Mouse (Mus musculus) ES-Bruce4 (cell line): ENCODE measurements around the gene Ndufa3. TPM values are rescaled to one million over a fixed set of nuclear protein-coding genes. Genes with fewer than 3 reads are reported as not detected.

Experiments used
- H3K27ac ChIP-seq: 2 replicates; pipeline ENCODE4 v1.5.1; 2012; ENCODE audit warnings: low read length, inconsistent platforms; ENCODE audit not compliant: insufficient read depth
- H3K27me3 ChIP-seq: 2 replicates; pipeline ENCODE4 v1.6.1; 2012; ENCODE audit warnings: mild to moderate bottlenecking, low read length, inconsistent platforms; ENCODE audit not compliant: control insufficient read depth, poor library complexity, insufficient read depth, severe bottlenecking
- H3K36me3 ChIP-seq: 2 replicates; pipeline ENCODE4 v1.6.1; 2012; ENCODE audit warnings: inconsistent platforms, mild to moderate bottlenecking, low read length, moderate library complexity; ENCODE audit not compliant: control insufficient read depth, poor library complexity, insufficient read depth, severe bottlenecking
- H3K4me1 ChIP-seq: one replicate; pipeline ENCODE4 v1.8.1; 2011; ENCODE audit warnings: low read length; ENCODE audit not compliant: control insufficient read depth, insufficient read depth
- H3K4me3 ChIP-seq: 2 replicates; pipeline ENCODE4 v1.5.1; 2011; ENCODE audit warnings: low read depth, mild to moderate bottlenecking, low read length
- H3K9ac ChIP-seq: 2 replicates; pipeline ENCODE4 v1.6.1; 2012; ENCODE audit warnings: low read depth, mild to moderate bottlenecking, inconsistent platforms; ENCODE audit not compliant: poor library complexity, severe bottlenecking
- H3K9me3 ChIP-seq: replicated peaks from 2 replicates; pipeline ENCODE4 v1.6.1; 2012; ENCODE audit warnings: mild to moderate bottlenecking, low read length, inconsistent platforms; ENCODE audit not compliant: control insufficient read depth, poor library complexity, insufficient read depth, severe bottlenecking
- CTCF ChIP-seq: IDR thresholded peaks from one replicate; pipeline ENCODE4 v1.8.1; 2011; ENCODE audit warnings: low read depth, low read length
- EP300 ChIP-seq: IDR thresholded peaks from 2 replicates; pipeline ENCODE4 v1.6.1; 2011; ENCODE audit warnings: low read depth, low read length; ENCODE audit not compliant: insufficient read depth
- POLR2A ChIP-seq: IDR thresholded peaks from one replicate; pipeline ENCODE4 v1.8.1; 2011; ENCODE audit warnings: low read length; ENCODE audit not compliant: insufficient read depth
- polyA plus RNA-seq: library from polyadenylated mRNA; stranded (reverse); fragments of >200 nt; gene quantifications from 2 replicates; pipeline ENCODE4 v1.2.4, GENCODE M21; 2011; ENCODE audit warnings: low read depth; ENCODE audit not compliant: missing spikeins, insufficient read depth, insufficient read length

Ndufa3 gene
- polyA plus RNA-seq, 1 experiment = 266 TPM

DNA sequence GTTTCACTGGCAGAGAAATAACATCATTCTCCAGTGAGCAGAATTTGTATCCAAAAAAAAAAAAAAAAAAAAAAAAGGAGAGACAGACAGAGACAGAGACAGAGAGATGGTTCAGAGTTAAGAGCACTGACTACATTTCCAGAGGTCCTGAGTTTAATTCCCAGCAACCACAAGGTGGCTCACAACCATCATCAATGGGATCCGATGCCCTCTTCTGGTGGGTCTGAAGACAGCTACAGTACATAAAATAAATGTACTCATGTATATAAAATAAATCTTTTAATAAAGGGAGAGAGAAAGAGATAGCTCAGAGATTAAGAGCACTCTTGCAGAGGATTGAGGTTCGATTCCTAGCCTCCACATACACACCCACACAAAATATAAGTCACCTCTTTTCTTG, 39.0 kb upstream of the Ndufa3 start:
- 0 out of 2 replicates have a peak, but pooled peaks cover 3% of the 10 kb centered on the region for H3K9me3 ChIP-seq
- H3K4me3 ChIP-seq = peak overlapping the region; percentile 66
- H3K4me1 ChIP-seq = peaks cover 2% of the 10 kb centered on the region
- TF ChIP-seq POLR2A (no peak), CTCF (peak; percentile 19)
- H3K36me3 ChIP-seq = 0 out of 2 replicates have a peak, but pooled peaks cover 2% of the 10 kb centered on the region
- H3K27me3 ChIP-seq = no peaks in the 10 kb centered on the region
- H3K27ac ChIP-seq = peak overlapping the region; percentile 30
- peak overlapping the region; percentile 66; the same call in 1 of the 2 replicates for H3K9ac ChIP-seq

DNA sequence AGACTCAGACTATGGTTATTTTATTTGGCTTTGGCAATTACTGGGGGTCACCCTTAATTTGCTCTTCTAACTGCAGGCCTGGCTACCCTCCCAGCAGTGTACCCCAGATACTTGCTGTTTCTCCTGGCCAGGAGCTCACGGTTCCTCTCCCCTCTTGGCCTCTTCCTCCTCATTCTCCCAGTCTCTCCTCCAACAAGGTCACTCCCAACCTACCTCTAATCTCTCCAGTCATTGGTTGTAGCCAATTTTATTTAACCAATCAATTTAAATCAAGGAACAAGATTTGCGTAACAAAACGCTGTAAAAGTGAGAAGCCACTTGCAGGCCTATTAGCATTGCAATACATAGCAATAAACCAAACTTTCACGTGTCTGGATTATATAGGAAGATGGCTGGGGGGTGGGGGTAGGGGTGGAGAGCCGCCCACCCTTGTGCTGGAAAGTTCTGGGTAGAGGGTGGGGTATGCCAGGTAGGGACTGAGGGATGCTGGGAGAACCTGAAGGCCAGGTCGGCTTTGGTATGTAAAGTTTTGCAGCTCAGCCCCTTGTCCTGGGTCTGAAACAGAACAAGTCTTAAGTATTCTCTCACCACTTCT, 38.1 kb upstream of the Ndufa3 start:
- TF ChIP-seq POLR2A (peak; percentile 66), CTCF (no peak), EP300 (peak; percentile 71; the same call in 1 of the 2 replicates)
- Histone ChIP-seq H3K36me3 (0 out of 2 replicates have a peak, but pooled peaks cover 2% of the 10 kb centered on the region), H3K27me3 (no peaks in the 10 kb centered on the region), H3K9me3 (0 out of 2 replicates have a peak, but pooled peaks cover 3% of the 10 kb centered on the region), H3K27ac (peak overlapping the region; percentile 76), H3K9ac (peak overlapping the region; percentile 66), H3K4me1 (peaks cover 2% of the 10 kb centered on the region), H3K4me3 (peak overlapping the region; percentile 66)

- H3K27ac ChIP-seq = no peak overlapping the region
- no peak overlapping the region for H3K4me3 ChIP-seq
- no peak overlapping the region for H3K9ac ChIP-seq
- no peaks in the 10 kb centered on the region for H3K9me3 ChIP-seq
- no peak for TF ChIP-seq CTCF
- no peak for TF ChIP-seq POLR2A
- H3K27me3 ChIP-seq = no peaks in the 10 kb centered on the region
- peaks cover 2% of the 10 kb centered on the region for H3K4me1 ChIP-seq
- 0 out of 2 replicates have a peak, but pooled peaks cover 2% of the 10 kb centered on the region for H3K36me3 ChIP-seq
These were observed 37.1 kb upstream of the Ndufa3 start for GRCm38 (mm10) chr7:3580029-3580428.

- Histone ChIP-seq H3K27me3 (no peaks in the 10 kb centered on the region), H3K4me3 (peak overlapping the region; percentile 66), H3K27ac (peak overlapping the region; percentile 98), H3K4me1 (peaks cover 5% of the 10 kb centered on the region), H3K9me3 (no peaks in the 10 kb centered on the region), H3K36me3 (no peaks in the 10 kb centered on the region), H3K9ac (no peak overlapping the region)
- TF ChIP-seq CTCF (no peak), EP300 (no peak), POLR2A (no peak)
These were observed 31.4 kb upstream of the Ndufa3 start for GRCm38 (mm10) chr7:3585763-3586162.

- Histone ChIP-seq H3K36me3 (no peaks in the 10 kb centered on the region), H3K9ac (no peak overlapping the region), H3K27me3 (no peaks in the 10 kb centered on the region), H3K4me3 (peak overlapping the region; percentile 66), H3K9me3 (no peaks in the 10 kb centered on the region), H3K27ac (peak overlapping the region; percentile 98), H3K4me1 (peaks cover 5% of the 10 kb centered on the region)
- TF ChIP-seq EP300 = no peak
These were observed 30.9 kb upstream of the Ndufa3 start for GRCm38 (mm10) chr7:3586255-3586654.

GRCm38 (mm10) chr7:3587292-3587691, 29.9 kb upstream of the Ndufa3 start:
- Histone ChIP-seq H3K4me1 (peaks cover 5% of the 10 kb centered on the region), H3K9me3 (no peaks in the 10 kb centered on the region), H3K27ac (peak overlapping the region; percentile 97; the same call in 1 of the 2 replicates), H3K36me3 (no peaks in the 10 kb centered on the region), H3K9ac (no peak overlapping the region), H3K27me3 (no peaks in the 10 kb centered on the region), H3K4me3 (no peak overlapping the region)
- no peak for TF ChIP-seq CTCF
- TF ChIP-seq POLR2A = no peak
- no peak for TF ChIP-seq EP300
